Mouse (Mus musculus): ENCODE results near the gene Rlbp1. TPM values are rescaled to one million over a fixed set of nuclear protein-coding genes. Genes with fewer than 3 reads are reported as not detected.

The Rlbp1 gene
- polyA plus RNA-seq, 1 experiment: 2.8 TPM

DNA sequence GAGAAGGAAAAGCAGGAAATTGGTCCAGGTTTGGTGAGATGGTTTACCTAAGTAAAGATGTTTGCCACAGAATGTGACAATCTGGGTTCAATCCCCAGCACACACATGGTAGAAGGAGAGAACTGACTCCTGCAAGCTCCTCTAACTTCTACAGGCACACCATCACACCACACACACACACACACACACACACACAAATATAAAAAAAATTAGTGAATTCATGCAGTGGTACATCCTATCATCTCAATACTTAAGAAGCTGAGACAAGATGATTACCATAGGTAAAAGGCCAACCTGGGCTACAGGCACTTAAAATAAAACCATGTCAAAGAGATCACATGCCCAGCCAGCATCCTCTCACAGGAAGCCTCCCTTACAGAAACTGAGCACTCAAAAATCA is 12.8 kb downstream of the Rlbp1 start:
- Histone ChIP-seq H3K4me1 (ENCODE audit: control insufficient read depth, insufficient read depth, low read length) (peaks cover 4% of the 10 kb centered on the region), H3K36me3 (ENCODE audit: control insufficient read depth, insufficient read depth, low read length, poor library complexity, severe bottlenecking) (no peaks in the 10 kb centered on the region), H3K27ac (ENCODE audit: insufficient read depth, low read length) (no peak overlapping the region), H3K9me3 (replicated peaks; ENCODE audit: control insufficient read depth, insufficient read depth, low read length, poor library complexity, severe bottlenecking) (no peaks in the 10 kb centered on the region), H3K27me3 (ENCODE audit: control insufficient read depth, insufficient read depth, low read length, poor library complexity, severe bottlenecking) (no peaks in the 10 kb centered on the region), H3K9ac (ENCODE audit: low read depth, poor library complexity, severe bottlenecking) (no peak overlapping the region), H3K4me3 (ENCODE audit: low read depth, low read length) (no peak overlapping the region)
- TF ChIP-seq CTCF (IDR thresholded peaks at IDR 0.05; ENCODE audit: low read depth, low read length) (no peak), POLR2A (IDR thresholded peaks at IDR 0.05; ENCODE audit: insufficient read depth, low read length) (no peak), EP300 (IDR thresholded peaks at IDR 0.05; ENCODE audit: insufficient read depth, low read depth, low read length) (no peak)

DNA sequence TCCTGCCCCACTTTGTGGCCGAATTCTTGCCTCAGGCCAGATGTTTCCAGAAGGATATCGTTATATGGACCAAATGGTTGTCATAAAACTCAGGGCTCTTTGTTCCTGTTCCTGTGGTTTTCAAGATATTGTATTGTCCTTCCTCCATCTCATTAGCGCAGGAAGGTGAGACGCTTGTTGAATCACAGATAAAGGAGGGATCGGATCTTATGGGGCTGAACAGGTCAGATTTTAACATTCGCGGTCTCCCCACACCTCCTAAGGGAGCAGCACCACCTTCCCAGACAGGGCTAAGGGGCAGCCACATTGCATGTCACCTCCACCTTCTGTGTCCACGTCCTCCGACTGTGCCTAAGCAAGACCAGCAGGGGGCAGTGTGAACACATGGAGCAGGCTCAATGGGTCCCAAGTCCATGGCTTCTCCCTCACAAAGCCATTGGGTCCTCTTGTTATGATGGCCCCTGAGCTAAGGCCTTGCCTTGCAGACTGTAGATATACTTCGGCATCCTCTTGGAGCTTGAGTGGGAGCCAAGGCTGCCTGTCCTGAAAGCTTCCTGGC is 15.4 kb downstream of the Rlbp1 start:
- Histone ChIP-seq H3K9me3 (replicated peaks; ENCODE audit: control insufficient read depth, insufficient read depth, low read length, poor library complexity, severe bottlenecking) (no peaks in the 10 kb centered on the region), H3K36me3 (ENCODE audit: control insufficient read depth, insufficient read depth, low read length, poor library complexity, severe bottlenecking) (no peaks in the 10 kb centered on the region), H3K27ac (ENCODE audit: insufficient read depth, low read length) (no peak overlapping the region), H3K4me3 (ENCODE audit: low read depth, low read length) (no peak overlapping the region), H3K27me3 (ENCODE audit: control insufficient read depth, insufficient read depth, low read length, poor library complexity, severe bottlenecking) (no peaks in the 10 kb centered on the region), H3K9ac (ENCODE audit: low read depth, poor library complexity, severe bottlenecking) (no peak overlapping the region), H3K4me1 (ENCODE audit: control insufficient read depth, insufficient read depth, low read length) (peaks cover 4% of the 10 kb centered on the region)
- peak; percentile 99 for TF ChIP-seq CTCF (IDR thresholded peaks at IDR 0.05; ENCODE audit: low read depth, low read length)
- TF ChIP-seq POLR2A (IDR thresholded peaks at IDR 0.05; ENCODE audit: insufficient read depth, low read length): no peak
- TF ChIP-seq EP300 (IDR thresholded peaks at IDR 0.05; ENCODE audit: insufficient read depth, low read depth, low read length): peak; percentile 51; the same call in 1 of the 2 replicates

DNA sequence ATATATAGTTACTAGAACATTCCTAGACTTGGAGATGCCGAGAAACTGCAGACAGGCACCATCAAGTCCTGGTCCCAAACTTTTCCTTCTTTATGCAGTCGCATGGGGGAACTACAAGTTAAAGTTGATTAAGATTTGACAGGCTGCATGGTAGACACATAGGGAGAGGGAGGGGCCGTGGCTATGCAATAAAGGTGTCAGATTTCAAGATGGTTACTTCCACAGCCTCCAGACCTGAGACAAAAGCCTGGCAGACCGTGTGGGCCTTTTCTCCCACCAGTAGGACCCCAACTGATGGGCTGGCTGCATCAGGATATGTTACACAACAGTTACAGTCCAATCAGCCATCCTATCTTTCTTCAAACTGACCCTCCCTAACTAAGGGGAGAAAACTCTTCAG is 17.4 kb downstream of the Rlbp1 start:
- TF ChIP-seq CTCF (IDR thresholded peaks at IDR 0.05; ENCODE audit: low read depth, low read length) (no peak), POLR2A (IDR thresholded peaks at IDR 0.05; ENCODE audit: insufficient read depth, low read length) (no peak), EP300 (IDR thresholded peaks at IDR 0.05; ENCODE audit: insufficient read depth, low read depth, low read length) (no peak)
- H3K4me1 ChIP-seq (ENCODE audit: control insufficient read depth, insufficient read depth, low read length): peaks cover 6% of the 10 kb centered on the region
- H3K27ac ChIP-seq (ENCODE audit: insufficient read depth, low read length): no peak overlapping the region
- no peaks in the 10 kb centered on the region for H3K27me3 ChIP-seq (ENCODE audit: control insufficient read depth, insufficient read depth, low read length, poor library complexity, severe bottlenecking)
- H3K9ac ChIP-seq (ENCODE audit: low read depth, poor library complexity, severe bottlenecking): no peak overlapping the region
- no peaks in the 10 kb centered on the region for H3K36me3 ChIP-seq (ENCODE audit: control insufficient read depth, insufficient read depth, low read length, poor library complexity, severe bottlenecking)
- H3K4me3 ChIP-seq (ENCODE audit: low read depth, low read length): no peak overlapping the region
- H3K9me3 ChIP-seq (replicated peaks; ENCODE audit: control insufficient read depth, insufficient read depth, low read length, poor library complexity, severe bottlenecking): no peaks in the 10 kb centered on the region

DNA sequence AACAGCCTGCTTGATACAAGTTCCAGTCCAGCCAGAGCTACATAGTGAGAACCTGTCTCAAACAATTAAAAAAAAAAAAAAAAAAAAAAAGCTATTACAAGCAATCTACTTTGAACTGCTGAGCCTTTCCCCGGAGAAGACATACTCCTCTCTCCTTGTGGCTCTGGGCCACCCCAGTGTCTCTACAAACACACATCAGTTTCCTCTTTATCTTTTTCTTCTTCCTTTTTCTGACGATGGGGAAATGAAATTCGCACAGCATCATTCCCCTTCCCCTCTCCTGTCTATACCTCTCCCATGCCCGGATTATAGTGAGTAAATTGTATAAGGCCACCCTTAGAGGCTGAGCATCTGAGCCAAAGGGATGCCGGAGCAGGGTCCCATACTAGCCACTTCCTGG is 18.2 kb downstream of the Rlbp1 start:
- H3K9me3 ChIP-seq (replicated peaks; ENCODE audit: control insufficient read depth, insufficient read depth, low read length, poor library complexity, severe bottlenecking): no peaks in the 10 kb centered on the region
- H3K36me3 ChIP-seq (ENCODE audit: control insufficient read depth, insufficient read depth, low read length, poor library complexity, severe bottlenecking): no peaks in the 10 kb centered on the region
- H3K27me3 ChIP-seq (ENCODE audit: control insufficient read depth, insufficient read depth, low read length, poor library complexity, severe bottlenecking): no peaks in the 10 kb centered on the region
- no peak overlapping the region for H3K4me3 ChIP-seq (ENCODE audit: low read depth, low read length)
- TF ChIP-seq CTCF (IDR thresholded peaks at IDR 0.05; ENCODE audit: low read depth, low read length): no peak
- TF ChIP-seq EP300 (IDR thresholded peaks at IDR 0.05; ENCODE audit: insufficient read depth, low read depth, low read length): no peak
- no peak for TF ChIP-seq POLR2A (IDR thresholded peaks at IDR 0.05; ENCODE audit: insufficient read depth, low read length)
- no peak overlapping the region for H3K27ac ChIP-seq (ENCODE audit: insufficient read depth, low read length)
- H3K4me1 ChIP-seq (ENCODE audit: control insufficient read depth, insufficient read depth, low read length): peaks cover 6% of the 10 kb centered on the region
- no peak overlapping the region for H3K9ac ChIP-seq (ENCODE audit: low read depth, poor library complexity, severe bottlenecking)

DNA sequence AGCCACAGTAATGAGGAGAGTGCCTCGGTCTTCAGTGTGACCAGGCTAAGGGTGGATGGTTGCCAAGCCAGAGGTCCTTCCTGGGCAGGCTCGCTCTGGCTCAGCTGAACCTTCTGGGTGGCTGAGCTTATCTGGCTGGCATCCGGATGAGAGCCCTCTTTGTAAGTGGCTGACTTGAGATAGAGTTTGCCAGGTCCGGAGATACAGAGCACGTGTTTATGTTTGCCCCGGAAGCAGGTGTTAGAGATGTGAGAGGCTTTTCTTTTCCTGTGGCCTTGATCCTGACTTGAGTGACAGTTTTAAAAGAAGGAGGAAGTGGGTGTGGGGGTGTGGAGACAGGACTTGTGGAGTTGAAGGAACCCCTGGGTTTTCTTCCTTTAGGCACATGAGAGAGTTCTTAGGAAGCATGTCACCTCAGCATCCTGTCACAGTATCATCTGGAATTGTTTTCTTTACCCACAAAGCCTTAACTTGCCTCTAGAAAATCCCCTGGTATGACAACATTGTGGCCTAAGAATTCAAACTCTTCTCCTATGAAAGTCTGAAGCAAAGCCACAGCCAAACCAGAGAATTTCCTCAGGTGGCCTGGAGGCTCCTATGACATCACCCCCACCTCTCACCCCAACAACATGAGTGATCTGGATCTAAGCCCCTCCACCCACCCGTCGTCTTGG is 23.3 kb downstream of the Rlbp1 start:
- Histone ChIP-seq H3K9ac (ENCODE audit: low read depth, poor library complexity, severe bottlenecking) (no peak overlapping the region), H3K27ac (ENCODE audit: insufficient read depth, low read length) (no peak overlapping the region), H3K4me1 (ENCODE audit: control insufficient read depth, insufficient read depth, low read length) (peaks cover 6% of the 10 kb centered on the region), H3K27me3 (ENCODE audit: control insufficient read depth, insufficient read depth, low read length, poor library complexity, severe bottlenecking) (no peaks in the 10 kb centered on the region), H3K9me3 (replicated peaks; ENCODE audit: control insufficient read depth, insufficient read depth, low read length, poor library complexity, severe bottlenecking) (no peaks in the 10 kb centered on the region), H3K36me3 (ENCODE audit: control insufficient read depth, insufficient read depth, low read length, poor library complexity, severe bottlenecking) (no peaks in the 10 kb centered on the region), H3K4me3 (ENCODE audit: low read depth, low read length) (no peak overlapping the region)
- TF ChIP-seq POLR2A (IDR thresholded peaks at IDR 0.05; ENCODE audit: insufficient read depth, low read length) (no peak), CTCF (IDR thresholded peaks at IDR 0.05; ENCODE audit: low read depth, low read length) (no peak), EP300 (IDR thresholded peaks at IDR 0.05; ENCODE audit: insufficient read depth, low read depth, low read length) (no peak)

DNA sequence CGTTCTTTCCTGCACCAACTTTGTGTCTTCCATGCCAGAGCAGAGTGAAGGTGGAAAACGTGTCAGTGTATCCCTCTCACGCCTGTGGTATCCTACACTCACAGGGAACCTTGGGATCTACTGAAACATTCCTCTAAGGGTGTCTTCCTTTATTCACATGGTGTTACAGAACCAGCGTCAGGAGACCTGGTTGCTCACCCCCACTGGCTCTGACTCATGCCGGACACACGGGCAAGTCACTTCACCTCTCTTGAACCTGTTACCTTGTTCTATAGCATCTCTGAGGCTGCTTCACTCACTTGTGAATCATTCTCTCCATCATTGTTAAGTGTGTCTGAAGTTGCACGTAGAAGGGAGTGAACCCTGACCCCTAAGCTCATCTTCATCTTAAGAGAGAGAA is 24.0 kb downstream of the Rlbp1 start:
- TF ChIP-seq CTCF (IDR thresholded peaks at IDR 0.05; ENCODE audit: low read depth, low read length): no peak
- no peak for TF ChIP-seq POLR2A (IDR thresholded peaks at IDR 0.05; ENCODE audit: insufficient read depth, low read length)
- no peak for TF ChIP-seq EP300 (IDR thresholded peaks at IDR 0.05; ENCODE audit: insufficient read depth, low read depth, low read length)
- no peaks in the 10 kb centered on the region for H3K36me3 ChIP-seq (ENCODE audit: control insufficient read depth, insufficient read depth, low read length, poor library complexity, severe bottlenecking)
- no peak overlapping the region for H3K4me3 ChIP-seq (ENCODE audit: low read depth, low read length)
- no peak overlapping the region for H3K9ac ChIP-seq (ENCODE audit: low read depth, poor library complexity, severe bottlenecking)
- peaks cover 6% of the 10 kb centered on the region for H3K4me1 ChIP-seq (ENCODE audit: control insufficient read depth, insufficient read depth, low read length)
- H3K9me3 ChIP-seq (replicated peaks; ENCODE audit: control insufficient read depth, insufficient read depth, low read length, poor library complexity, severe bottlenecking): no peaks in the 10 kb centered on the region
- no peaks in the 10 kb centered on the region for H3K27me3 ChIP-seq (ENCODE audit: control insufficient read depth, insufficient read depth, low read length, poor library complexity, severe bottlenecking)
- H3K27ac ChIP-seq (ENCODE audit: insufficient read depth, low read length): no peak overlapping the region
